Comparison of ENCODE assay signal across 8 mouse cellular contexts in the genomic region with DNA sequence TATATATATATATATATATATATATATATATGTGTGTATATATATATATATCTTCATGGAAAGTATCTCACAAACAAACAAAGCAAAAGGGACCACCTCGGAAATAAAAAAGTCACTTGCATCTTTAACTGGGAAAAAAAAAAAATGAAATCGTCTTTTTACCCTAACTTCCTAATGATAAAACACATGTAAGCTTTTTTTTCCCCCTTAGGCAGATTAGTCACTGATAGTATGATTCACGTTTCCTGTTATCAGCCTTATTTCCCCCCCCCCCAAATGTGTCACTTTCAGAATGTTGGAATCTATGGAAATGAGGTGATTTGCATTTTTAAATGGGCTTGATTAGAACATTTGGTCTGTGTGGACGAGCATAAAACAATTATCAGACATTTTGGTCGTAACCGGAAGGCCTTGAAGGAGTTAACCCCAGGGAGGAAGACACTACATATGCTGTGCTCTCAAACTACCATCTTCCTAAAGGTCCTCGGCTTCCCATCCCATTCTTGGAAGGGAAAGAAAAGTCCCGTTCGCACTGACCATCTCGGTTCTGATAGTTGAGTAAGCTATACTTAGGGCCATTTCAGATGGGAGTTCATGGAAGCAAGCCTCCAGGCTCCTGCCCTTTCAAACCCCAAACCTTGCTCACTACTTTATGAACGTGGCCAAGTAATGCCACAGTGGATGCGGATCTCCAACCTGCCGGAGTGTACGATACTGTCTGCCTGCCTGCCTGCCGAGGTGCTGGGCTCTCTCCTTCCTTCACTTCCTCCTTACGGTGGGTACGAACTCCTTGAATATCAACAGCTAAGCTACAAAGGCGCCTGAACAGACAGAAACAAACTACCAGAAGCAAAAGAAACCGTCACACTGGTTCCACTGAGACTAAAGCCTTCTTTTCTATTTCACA.
A peak's percentile ranks its signal among the peaks of the same experiment; 100 is the strongest.
DNase-seq lines count a peak whose midpoint lies in the region; ATAC-seq and TF ChIP-seq lines count a peak whose summit lies in the region.

No protein-coding gene starts in this region.

- 12% methylated on average over 19 of the region's 19 CpGs for WGBS in spleen, adult 2 months
- 11% methylated on average over 19 of the region's 19 CpGs for WGBS in embryonic facial prominence, embryonic 13.5 days
- 17% methylated on average over 19 of the region's 19 CpGs for WGBS in midbrain, embryonic 10.5 days

- no peak for TF ChIP-seq CTCF in spleen, adult 2 months (IDR thresholded peaks at IDR 0.05; ENCODE audit: extremely low read depth, insufficient read depth, insufficient read length, insufficient replicate concordance)

- H3K27me3 ChIP-seq in spleen, adult 2 months (ENCODE audit: control insufficient read depth, insufficient read depth, low read length) = no peaks in the 10 kb centered on the region
- H3K27me3 ChIP-seq in embryonic facial prominence, embryonic 13.5 days = peaks cover 44% of the 10 kb centered on the region
- H3K27me3 ChIP-seq in midbrain, embryonic 10.5 days (ENCODE audit: low read depth, poor library complexity, severe bottlenecking) = peaks cover 12% of the 10 kb centered on the region; the same call in 1 of the 2 replicates

- H3K36me3 ChIP-seq in spleen, adult 2 months (ENCODE audit: control insufficient read depth, insufficient read depth, low read length) = no peaks in the 10 kb centered on the region
- H3K36me3 ChIP-seq in embryonic facial prominence, embryonic 13.5 days = no peaks in the 10 kb centered on the region
- H3K36me3 ChIP-seq in midbrain, embryonic 10.5 days = no peaks in the 10 kb centered on the region

- H3K27ac ChIP-seq in spleen, adult 2 months (ENCODE audit: insufficient read depth, low read length) = peak overlapping the region; percentile 83
- H3K27ac ChIP-seq in embryonic facial prominence, embryonic 13.5 days = peak overlapping the region; percentile 87; the same call in 1 of the 2 replicates
- peak overlapping the region; percentile 98 for H3K27ac ChIP-seq in midbrain, embryonic 10.5 days (replicated peaks)

- H3K9me3 ChIP-seq in embryonic facial prominence, embryonic 13.5 days = no peaks in the 10 kb centered on the region
- no peaks in the 10 kb centered on the region for H3K9me3 ChIP-seq in midbrain, embryonic 10.5 days (replicated peaks)

- H3K4me1 ChIP-seq in spleen, adult 2 months (ENCODE audit: control insufficient read depth, insufficient read depth, insufficient read length) = peaks cover 15% of the 10 kb centered on the region
- H3K4me1 ChIP-seq in embryonic facial prominence, embryonic 13.5 days = peaks cover 38% of the 10 kb centered on the region
- peaks cover 71% of the 10 kb centered on the region for H3K4me1 ChIP-seq in midbrain, embryonic 10.5 days

- intact Hi-C loops in gastrocnemius, postnatal 14 days (cut with DNase I; ENCODE audit: low total_unique reads) = no loop called here

- DNase-seq in spleen, adult 2 months (ENCODE audit: low read depth in 1 of 2, low spot score in 2 of 2) = peak in 1 of 2 experiments; percentile 31
- no peak for DNase-seq in spleen, postnatal 4 days (ENCODE audit: low spot score in 2 of 2)
- peak; percentile 67 for DNase-seq in induced T-regulatory cell, adult 2 months (ENCODE audit: low read depth)
- DNase-seq in midbrain, embryonic 10.5 days (ENCODE audit: low spot score) = peak; percentile 40
- peak; percentile 53 for DNase-seq in thymus, postnatal 4 days
- no peak for DNase-seq in gastrocnemius, postnatal 14 days
- no peak for DNase-seq in kidney, postnatal 25 days

- peak overlapping the region; percentile 88 for H3K4me2 ChIP-seq in embryonic facial prominence, embryonic 13.5 days

- TF ChIP-seq POLR2A in spleen, adult 2 months (IDR thresholded peaks at IDR 0.05; ENCODE audit: low read depth, low read length) = no peak

- no peak for ATAC-seq in embryonic facial prominence, embryonic 13.5 days (ENCODE audit: insufficient number of reproducible peaks, insufficient read depth, low FRiP score, low TSS enrichment, low read depth)

- peak overlapping the region; percentile 81 for H3K9ac ChIP-seq in embryonic facial prominence, embryonic 13.5 days

- peak overlapping the region; percentile 80 for H3K4me3 ChIP-seq in spleen, adult 2 months (ENCODE audit: extremely low read depth, insufficient read depth, insufficient read length)
- H3K4me3 ChIP-seq in embryonic facial prominence, embryonic 13.5 days = peak overlapping the region; percentile 64
- peak overlapping the region; percentile 80 for H3K4me3 ChIP-seq in midbrain, embryonic 10.5 days

Comparison
In these comparisons a context has a peak if more than half of its experiments do, and no peak if none do; other contexts are left out.
1. DNase-seq: peak in induced T-regulatory cell, adult 2 months (single experiment), midbrain, embryonic 10.5 days (single experiment) and thymus, postnatal 4 days (single experiment); none in spleen, postnatal 4 days (0 of 2), gastrocnemius, postnatal 14 days (single experiment) and kidney, postnatal 25 days (0 of 2).
2. Peak in every context shown above with its lines, with median percentiles within 50 percentile points of each other: H3K27ac ChIP-seq and H3K4me3 ChIP-seq.